Mouse (Mus musculus) 3134 (cell line): ENCODE results near the gene Mvb12b.

Experiments used
- DNase-seq: peaks from one replicate; pipeline ENCODE4 v3.0.0-alpha.2; 2011; ENCODE audit warnings: low spot score; ENCODE audit not compliant: insufficient read length; ENCODE audit errors: extremely low read depth

The Mvb12b gene

GRCm38 (mm10) chr2:33817663-33818346 lies 69.9 kb downstream of the Mvb12b start:
- DNase-seq: no peak

- DNase-seq: no peak
Observed at GRCm38 (mm10) chr2:33817080-33817479, 70.7 kb downstream of the Mvb12b start.

GRCm38 (mm10) chr2:33814581-33814980 lies 73.2 kb downstream of the Mvb12b start:
- no peak for DNase-seq

- DNase-seq: no peak
Observed at GRCm38 (mm10) chr2:33813501-33814240, 74.1 kb downstream of the Mvb12b start.

GRCm38 (mm10) chr2:33812980-33813379 lies 74.8 kb downstream of the Mvb12b start:
- no peak for DNase-seq

GRCm38 (mm10) chr2:33811349-33811890 lies 76.3 kb downstream of the Mvb12b start:
- no peak for DNase-seq

- DNase-seq: no peak
Observed at GRCm38 (mm10) chr2:33809081-33809480, 78.7 kb downstream of the Mvb12b start.

- DNase-seq: no peak
Observed at GRCm38 (mm10) chr2:33808032-33808431, 79.7 kb downstream of the Mvb12b start.

GRCm38 (mm10) chr2:33805640-33806039 lies 82.1 kb downstream of the Mvb12b start:
- no peak for DNase-seq

- DNase-seq: no peak
Observed at GRCm38 (mm10) chr2:33803717-33804214, 84.0 kb downstream of the Mvb12b start.

- no peak for DNase-seq
Observed at GRCm38 (mm10) chr2:33803083-33803615, 84.6 kb downstream of the Mvb12b start.

GRCm38 (mm10) chr2:33801760-33802159 lies 86.0 kb downstream of the Mvb12b start:
- DNase-seq: no peak

- no peak for DNase-seq
Observed at GRCm38 (mm10) chr2:33801336-33801735, 86.4 kb downstream of the Mvb12b start.

GRCm38 (mm10) chr2:33800221-33800620 lies 87.5 kb downstream of the Mvb12b start:
- DNase-seq: no peak

GRCm38 (mm10) chr2:33795716-33796472 lies 91.9 kb downstream of the Mvb12b start:
- DNase-seq: no peak

- DNase-seq: no peak
Observed at GRCm38 (mm10) chr2:33795001-33795580, 92.7 kb downstream of the Mvb12b start.

GRCm38 (mm10) chr2:33794483-33794882 lies 93.3 kb downstream of the Mvb12b start:
- DNase-seq: no peak

GRCm38 (mm10) chr2:33790301-33790700 lies 97.4 kb downstream of the Mvb12b start:
- no peak for DNase-seq

- no peak for DNase-seq
Observed at GRCm38 (mm10) chr2:33789732-33790131, 98.0 kb downstream of the Mvb12b start.

GRCm38 (mm10) chr2:33789279-33789678 lies 98.5 kb downstream of the Mvb12b start:
- DNase-seq: no peak
